Mouse (Mus musculus): ENCODE data around the gene Rsrc1.

Rsrc1 gene

DNA sequence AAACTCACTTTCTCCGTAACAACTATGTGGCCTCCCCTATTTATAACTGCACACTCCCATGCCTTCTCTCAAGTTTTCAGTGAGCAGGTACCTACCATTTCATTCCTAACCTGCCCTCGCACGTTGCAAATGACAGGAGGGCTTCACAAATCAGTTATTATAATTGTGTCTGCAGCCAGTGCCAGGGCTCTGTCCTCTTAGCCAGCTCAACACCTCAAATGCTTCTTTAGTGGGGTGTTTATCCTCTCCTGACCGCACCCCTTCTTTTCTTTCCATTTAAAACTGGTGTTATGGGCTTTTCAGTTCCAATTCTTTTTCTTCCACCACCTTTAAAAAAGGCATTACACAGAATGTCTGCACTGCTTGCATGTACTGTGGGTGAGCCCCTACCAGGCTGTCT is 391.0 kb downstream of the Rsrc1 start:
- no peak for DNase-seq (ENCODE audit: low read depth, low spot score)

DNA sequence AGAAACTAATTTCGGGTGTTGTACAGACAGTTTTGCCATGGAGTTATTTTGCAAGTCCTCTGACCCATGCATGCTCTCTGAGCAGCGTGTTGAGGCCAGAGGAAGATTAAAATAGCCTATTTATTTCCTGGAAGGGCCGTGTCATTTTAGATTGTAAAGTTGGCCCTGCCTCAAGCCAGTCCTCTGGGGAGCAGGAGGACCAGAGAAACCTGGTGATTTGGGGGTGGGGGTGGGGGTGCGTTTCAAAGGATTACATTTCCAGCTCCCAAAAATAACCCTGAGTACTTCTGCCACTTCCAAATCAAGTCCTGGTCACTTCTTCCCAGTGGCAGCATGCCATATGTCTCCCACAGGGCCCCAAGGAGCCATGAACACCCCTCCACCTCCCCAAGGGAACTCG is 391.6 kb downstream of the Rsrc1 start:
- DNase-seq (ENCODE audit: low read depth, low spot score), result no peak

DNA sequence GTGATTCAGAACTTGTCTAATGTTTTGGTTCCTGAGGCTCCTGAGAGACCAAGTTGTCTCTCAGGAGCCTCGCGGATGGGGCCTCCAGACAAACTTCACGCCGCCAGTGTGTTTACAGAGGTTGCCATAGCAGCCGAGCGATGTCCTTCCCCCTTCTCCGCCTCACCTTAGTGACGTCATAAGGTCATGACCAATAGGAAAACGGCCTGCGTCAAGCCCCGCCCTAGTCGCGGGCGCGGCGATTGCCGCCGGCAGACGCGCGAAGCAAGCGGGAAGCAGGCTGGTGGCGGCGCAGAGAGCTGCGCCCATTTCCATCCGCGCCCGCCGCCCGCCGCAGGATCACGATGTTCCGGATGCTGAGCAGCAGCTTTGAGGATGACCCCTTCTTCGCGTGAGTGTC is 392.7 kb downstream of the Rsrc1 start, which contains the start of gene Mlf1:
Mlf1 (plus strand) TSS at position 226 of the 400 bp plus-strand sequence.
- DNase-seq (ENCODE audit: low read depth, low spot score), result peak; percentile 88

DNA sequence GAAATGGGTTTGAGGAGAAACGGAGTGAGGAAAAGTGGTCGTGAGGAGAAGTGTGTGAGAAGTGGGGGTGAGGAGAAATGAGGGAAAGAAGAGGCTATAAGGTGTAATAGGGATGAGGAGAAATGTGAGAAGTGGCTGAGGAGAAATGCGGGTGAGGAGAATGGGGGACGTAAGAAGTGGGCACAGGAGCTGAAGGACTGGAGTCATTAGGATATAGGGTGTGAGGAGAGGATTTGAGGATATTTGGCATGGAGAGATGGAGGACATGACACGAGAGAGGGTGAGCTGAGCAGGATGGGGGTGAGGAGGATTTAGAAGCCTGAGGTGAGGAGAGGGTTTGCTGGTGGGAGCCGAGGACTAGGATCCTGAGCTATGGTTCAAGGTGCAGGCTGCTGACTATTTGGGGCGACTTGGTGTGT is 393.2 kb downstream of the Rsrc1 start:
- no peak for DNase-seq (ENCODE audit: low read depth, low spot score)

DNA sequence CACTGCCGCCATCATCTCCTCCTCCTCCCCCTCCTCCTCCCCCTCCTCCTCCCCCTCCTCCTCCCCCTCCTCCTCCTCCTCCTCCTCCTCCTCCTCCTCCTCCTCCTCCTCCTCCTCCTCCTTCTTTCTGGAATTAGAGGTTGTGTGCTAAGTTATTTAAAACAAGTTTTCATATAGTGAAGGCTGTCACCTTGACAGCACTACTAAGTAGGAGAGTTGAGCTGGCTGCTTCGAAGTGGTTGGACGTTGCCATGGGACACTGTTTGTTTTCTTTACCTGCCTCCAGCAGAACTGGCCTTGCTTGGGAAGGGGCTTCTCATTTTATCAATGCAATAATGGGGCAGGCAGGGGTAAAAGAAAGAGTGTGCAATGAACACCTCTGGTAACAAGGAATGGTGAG is 393.9 kb downstream of the Rsrc1 start, which contains the start of gene Gm17402:
Gm17402 (minus strand) TSS at position 101 of the 400 bp plus-strand sequence.
- no peak for DNase-seq (ENCODE audit: low read depth, low spot score)

DNA sequence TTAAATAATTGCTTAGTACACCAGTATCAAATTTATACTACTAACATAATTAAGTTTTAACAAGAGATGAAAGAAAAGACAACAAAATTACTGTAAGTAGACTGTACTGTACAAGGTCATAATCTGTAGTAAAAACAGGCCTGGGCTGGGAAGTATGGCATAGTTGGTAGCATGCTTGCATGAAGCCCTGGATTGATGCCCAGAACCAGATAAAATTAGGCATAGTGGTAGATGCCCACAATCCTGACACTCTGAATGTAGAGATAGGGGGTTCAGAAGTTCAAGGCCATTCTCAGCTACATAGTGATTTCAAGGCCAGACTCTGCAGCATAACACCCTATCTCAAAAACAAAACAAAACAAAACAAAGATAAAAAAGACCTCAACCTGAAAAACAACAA is 397.0 kb downstream of the Rsrc1 start:
- no peak for DNase-seq (ENCODE audit: low read depth, low spot score)

Measured in 3T3-L1 (cell line).